Mouse (Mus musculus): ENCODE data around the gene Slc6a21.

Slc6a21 gene

DNA sequence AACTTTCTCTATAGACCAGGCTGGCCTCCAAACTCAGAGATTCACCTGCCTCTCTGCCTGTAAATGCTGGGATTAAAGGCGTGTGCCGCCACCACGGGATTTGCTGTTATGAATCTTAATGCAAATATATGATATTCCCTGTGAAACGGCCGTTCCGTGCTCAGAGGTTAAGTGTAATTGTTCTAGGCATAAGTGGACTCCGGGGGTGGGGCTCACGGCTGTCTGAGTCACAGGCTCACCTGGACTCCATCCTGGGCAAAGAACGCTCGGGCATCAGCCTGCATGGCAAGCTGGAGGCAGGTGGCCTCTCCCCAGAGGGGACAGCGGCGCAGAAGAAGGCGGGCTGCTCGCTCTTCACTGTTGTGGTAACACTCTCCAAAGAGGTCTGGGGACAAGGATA lies 39.2 kb downstream of the Slc6a21 start:
- DNase-seq = peak in 1 of 2 experiments; percentile 34

GRCm38 (mm10) chr7:45322245-45322644 lies 44.9 kb downstream of the Slc6a21 start:
- no peak for DNase-seq

DNA sequence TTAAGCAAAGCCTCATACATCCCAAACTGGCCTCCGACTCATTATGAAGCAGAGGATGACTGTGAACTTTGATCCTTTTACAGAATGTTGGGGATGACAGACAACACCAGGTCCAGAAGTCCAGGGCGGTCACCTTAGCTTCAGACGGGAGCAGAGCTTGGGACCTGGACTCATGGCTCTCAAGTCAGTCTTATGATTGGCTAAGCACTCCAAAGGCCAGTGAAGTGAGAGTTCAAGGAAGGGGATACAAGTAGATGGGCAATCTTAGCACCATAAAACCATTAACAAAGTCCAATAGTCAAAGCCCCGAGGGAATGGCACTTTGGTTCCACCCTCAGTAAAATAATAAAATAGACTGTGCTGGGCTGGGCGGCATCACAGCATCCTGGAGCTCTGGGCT lies 45.8 kb downstream of the Slc6a21 start:
- no peak for DNase-seq

GRCm38 (mm10) chr7:45325800-45326199 lies 48.5 kb downstream of the Slc6a21 start:
- DNase-seq = no peak

GRCm38 (mm10) chr7:45328841-45329475 lies 51.6 kb downstream of the Slc6a21 start:
- no peak for DNase-seq

DNA sequence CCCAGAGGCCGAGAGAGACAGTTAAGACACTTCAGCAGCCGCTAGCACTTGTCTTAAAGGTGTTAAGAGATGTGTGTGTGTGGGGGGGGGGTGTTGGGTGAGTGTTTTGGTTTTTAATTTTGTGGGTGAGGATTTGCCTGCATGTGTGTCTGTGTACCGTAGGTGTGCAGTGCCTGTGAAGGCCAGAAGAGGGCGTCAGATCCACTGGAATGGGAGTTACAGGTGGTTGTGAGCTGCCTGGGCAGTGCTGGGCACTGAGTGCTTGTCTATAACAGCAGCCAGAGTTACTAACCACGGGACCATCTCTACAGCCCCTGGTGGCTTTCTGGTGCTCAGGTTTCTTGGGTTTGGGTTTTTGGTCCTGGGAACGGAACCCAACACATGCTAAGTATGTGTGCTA lies 54.2 kb downstream of the Slc6a21 start:
- no peak for DNase-seq

- DNase-seq = peak; percentile 72 to 79
Measured at GRCm38 (mm10) chr7:45332685-45333425, 55.5 kb downstream of the Slc6a21 start.

DNA sequence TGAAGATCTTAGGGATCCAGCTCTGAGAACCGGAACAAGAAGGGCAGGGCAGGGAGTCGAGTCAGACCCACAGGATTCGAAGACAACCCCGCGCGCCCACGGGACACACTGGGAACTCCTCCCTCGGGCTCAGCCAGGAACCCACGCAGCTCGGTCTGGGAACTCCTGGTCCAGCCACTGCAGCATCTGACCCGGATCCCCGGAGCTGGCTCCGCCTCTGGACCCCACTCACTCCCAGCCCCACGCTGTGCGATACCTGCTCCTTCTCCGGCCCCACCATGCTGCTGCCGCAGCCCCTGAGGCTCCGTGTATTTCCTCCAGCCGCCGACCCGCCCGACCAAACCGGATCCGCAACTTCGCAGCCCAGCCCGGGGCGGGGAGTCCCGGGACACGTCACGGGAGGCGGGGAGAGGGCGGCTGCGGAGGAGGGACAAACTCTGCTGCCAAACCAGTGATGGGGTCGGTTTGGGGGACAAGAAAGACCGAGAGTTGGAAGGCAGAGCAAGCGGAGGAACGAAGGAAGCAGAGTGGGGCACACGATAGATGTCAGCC lies 56.2 kb downstream of the Slc6a21 start, which contains the start of gene Trpm4:
Gene Trpm4 (minus strand): TSS at position 350 of the 552 bp plus-strand sequence.
- peak; percentile 89 to 93 for DNase-seq

- DNase-seq = no peak
Measured at GRCm38 (mm10) chr7:45334605-45335004, 57.3 kb downstream of the Slc6a21 start.

GRCm38 (mm10) chr7:45335056-45335455 lies 57.7 kb downstream of the Slc6a21 start, which contains the start of gene Hrc:
TSS of gene Hrc (plus strand) at chr7:45335290.
- no peak for DNase-seq

GRCm38 (mm10) chr7:45336319-45336718 lies 59.0 kb downstream of the Slc6a21 start:
- no peak for DNase-seq

GRCm38 (mm10) chr7:45337469-45337868 lies 60.2 kb downstream of the Slc6a21 start:
- no peak for DNase-seq

- peak; percentile 73 to 77 for DNase-seq
Measured at GRCm38 (mm10) chr7:45338161-45338911, 61.0 kb downstream of the Slc6a21 start.

Data from lung, adult 18-20 months (tissue).